Mouse (Mus musculus) liver, embryonic 14.5 days (tissue): ENCODE results near the gene Abcb11.

Source experiments
- CTCF ChIP-seq: IDR thresholded peaks from 2 replicates; pipeline ENCODE4 v1.5.1; 2016; ENCODE audit warnings: antibody characterized with exemption, low read depth, control low read depth
- EP300 ChIP-seq: IDR thresholded peaks from 2 replicates; pipeline ENCODE4 v1.6.1; 2016; ENCODE audit warnings: antibody characterized with exemption, low read depth

GRCm38 (mm10) chr2:69191059-69191458 is 151.4 kb downstream of the Abcb11 start:
- no peak for TF ChIP-seq EP300
- no peak for TF ChIP-seq CTCF
